Mouse (Mus musculus) retina, adult 2 months (tissue): ENCODE data around the gene Vmn2r112.
"Not testable (repeated sequence)": the region's sequence is repeated elsewhere in the genome, so short reads cannot be mapped to it uniquely, and the experiment has no call there.

Source experiments
- DNase-seq: peaks from one replicate; pipeline ENCODE4 v3.0.0-alpha.2; 2012; ENCODE audit warnings: low read depth, low spot score

The Vmn2r112 gene

DNA sequence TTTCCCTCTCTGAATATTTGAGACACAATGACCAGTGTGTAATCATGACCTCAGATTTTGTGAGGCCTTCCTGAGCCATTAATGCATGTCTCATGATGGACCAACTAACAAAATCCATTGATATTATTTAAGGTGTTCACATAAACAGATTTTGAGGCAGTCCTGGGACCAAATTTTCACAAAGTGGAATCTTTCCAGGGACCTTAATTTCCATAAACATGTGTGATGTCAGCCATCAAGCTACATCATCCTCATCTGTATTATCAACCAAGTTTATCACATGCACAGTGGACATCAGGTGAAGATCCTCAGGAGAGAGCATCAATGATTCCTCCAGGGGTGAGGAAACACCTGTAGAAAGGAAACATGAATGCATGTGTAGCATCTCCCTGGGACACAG is at the start of gene Vmn2r112:
Gene Vmn2r112 (plus strand): TSS at position 301 of the 400 bp plus-strand sequence.
- DNase-seq: not testable (repeated sequence)

DNA sequence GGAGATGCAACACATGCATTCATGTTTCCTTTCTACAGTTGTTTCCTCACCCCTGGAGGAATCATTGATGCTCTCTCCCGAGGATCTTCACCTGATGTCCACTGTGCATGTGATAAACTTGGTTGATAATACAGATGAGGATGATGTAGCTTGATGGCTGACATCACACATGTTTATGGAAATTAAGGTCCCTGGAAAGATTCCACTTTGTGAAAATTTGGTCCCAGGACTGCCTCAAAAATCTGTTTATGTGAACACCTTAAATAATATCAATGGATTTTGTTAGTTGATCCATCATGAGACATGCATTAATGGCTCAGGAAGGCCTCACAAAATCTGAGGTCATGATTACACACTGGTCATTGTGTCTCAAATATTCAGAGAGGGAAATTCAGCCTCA is 27.4 kb upstream of the Vmn2r112 start, which contains the start of gene Vmn2r111:
Gene Vmn2r111 (minus strand): TSS at position 101 of the 400 bp plus-strand sequence.
- not testable (repeated sequence) for DNase-seq

DNA sequence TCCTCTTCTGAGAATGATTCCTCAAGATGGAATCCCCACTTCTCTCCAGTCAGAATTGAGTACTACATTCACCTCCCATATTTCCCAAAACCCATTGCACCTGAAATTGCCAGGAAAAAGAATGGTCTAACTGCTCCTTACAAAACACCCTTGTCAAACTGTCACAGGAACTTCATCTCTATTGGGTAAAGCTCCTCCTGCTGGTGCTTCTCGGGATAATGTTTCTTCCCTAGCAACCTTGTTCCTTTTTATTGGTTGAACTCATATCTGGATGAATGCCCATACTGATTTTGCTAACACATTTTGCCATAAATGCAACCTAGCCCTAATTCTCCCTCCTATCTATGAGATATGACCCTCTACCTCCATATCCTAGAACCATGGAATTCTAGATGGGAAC is 29.9 kb downstream of the Vmn2r112 start:
- DNase-seq: no peak
